Mouse (Mus musculus) myocyte (in vitro differentiated cells): ENCODE results near the gene Actr3. TPM values are rescaled to one million over a fixed set of nuclear protein-coding genes. Genes with fewer than 3 reads are reported as not detected.

Experiments
- H3K27me3 ChIP-seq: one replicate; pipeline ENCODE4 v1.6.1; 2011; ENCODE audit not compliant: control insufficient read depth, insufficient read depth, insufficient read length
- H3K36me3 ChIP-seq: one replicate; pipeline ENCODE4 v1.6.1; 2011; ENCODE audit not compliant: control insufficient read depth, insufficient read depth
- H3K4me2 ChIP-seq: one replicate; pipeline ENCODE4 v1.6.1; 2011; ENCODE audit warnings: low read depth, control low read depth
- H3K4me3 ChIP-seq: one replicate; pipeline ENCODE4 v1.5.1; 2011; ENCODE audit warnings: mild to moderate bottlenecking, control low read depth, moderate library complexity
- H3K79me2 ChIP-seq: one replicate; pipeline ENCODE4 v1.6.1; 2011; ENCODE audit not compliant: control insufficient read depth, insufficient read depth
- H3ac ChIP-seq: one replicate; pipeline ENCODE4 v1.6.1; 2011; ENCODE audit not compliant: control insufficient read depth, insufficient read length
- CEBPB ChIP-seq: IDR thresholded peaks from 2 replicates; pipeline ENCODE4 v1.6.1; 2011; ENCODE audit warnings: mild to moderate bottlenecking, moderate library complexity; ENCODE audit not compliant: poor library complexity, insufficient read depth, severe bottlenecking
- E2F4 ChIP-seq: IDR thresholded peaks from one replicate; pipeline ENCODE4 v1.6.1; 2011; ENCODE audit warnings: mild to moderate bottlenecking, control low read depth, moderate library complexity; ENCODE audit not compliant: insufficient read depth
- MAX ChIP-seq: IDR thresholded peaks from one replicate; pipeline ENCODE4 v1.6.1; 2011; ENCODE audit warnings: low read depth, mild to moderate bottlenecking, control low read depth
- MYOD1 ChIP-seq, 3 experiments: IDR thresholded peaks; one replicate each; pipeline ENCODE4 v1.6.1; 2011; ENCODE audit warnings: control low read depth in 2 of 3, low read depth in 2 of 3, mild to moderate bottlenecking in 2 of 3, moderate library complexity in 1 of 3; ENCODE audit not compliant: insufficient read length in 2 of 3, control insufficient read depth in 1 of 3
- MYOG ChIP-seq, 3 experiments: IDR thresholded peaks; one replicate each; pipeline ENCODE4 v1.6.1; 2011; ENCODE audit warnings: control low read depth in 2 of 3, low read depth in 2 of 3, mild to moderate bottlenecking in 2 of 3; ENCODE audit not compliant: insufficient read length in 2 of 3, control insufficient read depth in 1 of 3, insufficient read depth in 1 of 3
- POLR2A ChIP-seq: IDR thresholded peaks from one replicate; pipeline ENCODE4 v1.6.1; 2011; ENCODE audit warnings: low read depth, mild to moderate bottlenecking, control low read depth, moderate library complexity; ENCODE audit not compliant: insufficient read length
- POLR2AphosphoS2 ChIP-seq: IDR thresholded peaks from one replicate; pipeline ENCODE4 v1.6.1; 2011; ENCODE audit warnings: low read depth, control low read depth; ENCODE audit not compliant: insufficient read length
- REST ChIP-seq: IDR thresholded peaks from one replicate; pipeline ENCODE4 v1.6.1; 2011; ENCODE audit warnings: mild to moderate bottlenecking, control low read depth, moderate library complexity; ENCODE audit not compliant: insufficient read depth, insufficient read length
- SRF ChIP-seq: IDR thresholded peaks from one replicate; pipeline ENCODE4 v1.6.1; 2011; ENCODE audit warnings: low read depth; ENCODE audit not compliant: control insufficient read depth, insufficient read length
- TCF12 ChIP-seq: IDR thresholded peaks from one replicate; pipeline ENCODE4 v1.6.1; 2011; ENCODE audit warnings: mild to moderate bottlenecking, control low read depth; ENCODE audit not compliant: poor library complexity, insufficient read depth, severe bottlenecking
- TCF3 ChIP-seq: IDR thresholded peaks from one replicate; pipeline ENCODE4 v1.6.1; 2011; ENCODE audit warnings: low read depth, control low read depth; ENCODE audit not compliant: insufficient read length
- USF1 ChIP-seq: IDR thresholded peaks from one replicate; pipeline ENCODE4 v1.6.1; 2011; ENCODE audit warnings: low read depth, mild to moderate bottlenecking, control low read depth, moderate library complexity
- polyA plus RNA-seq: library from polyadenylated mRNA; unstranded; fragments of >200 nt; fragmentation: generic; extraction: Trizol; gene quantifications from one replicate; pipeline ENCODE4 v1.2.1, GENCODE M21; 2012; ENCODE audit warnings: missing spikeins

Gene Actr3
- polyA plus RNA-seq, 1 experiment, result 131 TPM

- no peak overlapping the region for H3K4me3 ChIP-seq
Measured at GRCm38 (mm10) chr1:125475961-125476682, 40.6 kb upstream of the Actr3 start.

GRCm38 (mm10) chr1:125473866-125474265, 38.3 kb upstream of the Actr3 start:
- H3K36me3 ChIP-seq, result no peaks in the 10 kb centered on the region
- TF ChIP-seq USF1 (no peak), SRF (no peak), MYOG (IDR thresholded peaks at IDR 0.05; ENCODE audit: control insufficient read depth in 1 of 3, insufficient read depth in 1 of 3, insufficient read length in 2 of 3, low read depth in 2 of 3) (no peak), MAX (no peak), REST (no peak), MYOD1 (IDR thresholded peaks at IDR 0.05; ENCODE audit: control insufficient read depth in 1 of 3, insufficient read length in 2 of 3, low read depth in 2 of 3) (no peak), CEBPB (no peak), POLR2A (no peak), E2F4 (no peak), POLR2AphosphoS2 (no peak), TCF12 (no peak), TCF3 (no peak)

More at GRCm38 (mm10) chr1:125475961-125476682, 40.6 kb upstream of the Actr3 start:
- H3K79me2 ChIP-seq, result no peaks in the 10 kb centered on the region
- H3K27me3 ChIP-seq, result no peaks in the 10 kb centered on the region
- H3K36me3 ChIP-seq, result no peaks in the 10 kb centered on the region
- no peak overlapping the region for H3K4me2 ChIP-seq
- no peak overlapping the region for H3ac ChIP-seq
- TF ChIP-seq REST, result no peak
- no peak for TF ChIP-seq TCF12
- no peak for TF ChIP-seq POLR2AphosphoS2
- TF ChIP-seq CEBPB, result no peak
- no peak for TF ChIP-seq POLR2A

GRCm38 (mm10) chr1:125473126-125473666, 37.7 kb upstream of the Actr3 start:
- Histone ChIP-seq H3K79me2 (no peaks in the 10 kb centered on the region), H3K27me3 (no peaks in the 10 kb centered on the region), H3ac (no peak overlapping the region), H3K4me2 (no peak overlapping the region), H3K36me3 (no peaks in the 10 kb centered on the region), H3K4me3 (no peak overlapping the region)
- no peak for TF ChIP-seq REST
- no peak for TF ChIP-seq POLR2AphosphoS2
- no peak for TF ChIP-seq MYOG (IDR thresholded peaks at IDR 0.05; ENCODE audit: control insufficient read depth in 1 of 3, insufficient read depth in 1 of 3, insufficient read length in 2 of 3, low read depth in 2 of 3)
- no peak for TF ChIP-seq POLR2A
- no peak for TF ChIP-seq TCF12
- TF ChIP-seq E2F4, result no peak
- TF ChIP-seq USF1, result no peak
- no peak for TF ChIP-seq TCF3
- TF ChIP-seq MYOD1 (IDR thresholded peaks at IDR 0.05; ENCODE audit: control insufficient read depth in 1 of 3, insufficient read length in 2 of 3, low read depth in 2 of 3), result no peak
- TF ChIP-seq CEBPB, result no peak
- TF ChIP-seq SRF, result no peak
- TF ChIP-seq MAX, result no peak

More at GRCm38 (mm10) chr1:125473866-125474265, 38.3 kb upstream of the Actr3 start:
- no peak overlapping the region for H3ac ChIP-seq
- H3K4me2 ChIP-seq, result no peak overlapping the region
- no peaks in the 10 kb centered on the region for H3K79me2 ChIP-seq
- no peaks in the 10 kb centered on the region for H3K27me3 ChIP-seq
- no peak overlapping the region for H3K4me3 ChIP-seq

- no peaks in the 10 kb centered on the region for H3K27me3 ChIP-seq
- no peaks in the 10 kb centered on the region for H3K36me3 ChIP-seq
- no peak overlapping the region for H3ac ChIP-seq
- no peak for TF ChIP-seq POLR2A
- no peak for TF ChIP-seq REST
- TF ChIP-seq E2F4, result no peak
- TF ChIP-seq SRF, result no peak
- no peak for TF ChIP-seq CEBPB
- no peak for TF ChIP-seq MYOG (IDR thresholded peaks at IDR 0.05; ENCODE audit: control insufficient read depth in 1 of 3, insufficient read depth in 1 of 3, insufficient read length in 2 of 3, low read depth in 2 of 3)
- TF ChIP-seq MAX, result no peak
- TF ChIP-seq MYOD1 (IDR thresholded peaks at IDR 0.05; ENCODE audit: control insufficient read depth in 1 of 3, insufficient read length in 2 of 3, low read depth in 2 of 3), result no peak
- no peak for TF ChIP-seq TCF3
- no peak for TF ChIP-seq TCF12
- TF ChIP-seq POLR2AphosphoS2, result no peak
- no peak for TF ChIP-seq USF1
- no peak overlapping the region for H3K4me2 ChIP-seq
- H3K79me2 ChIP-seq, result no peaks in the 10 kb centered on the region
- no peak overlapping the region for H3K4me3 ChIP-seq
Measured at GRCm38 (mm10) chr1:125470805-125471648, 35.5 kb upstream of the Actr3 start.
